Mouse (Mus musculus) midbrain, postnatal 0 days (tissue): ENCODE results near the gene Trio. TPM values are rescaled to one million over a fixed set of nuclear protein-coding genes. Genes with fewer than 3 reads are reported as not detected.

Source experiments
- ATAC-seq: fragments of 200-750 bp; cut with Nextera tagmentation; 2 replicates; pipeline ENCODE4 v1.8.0; 2017; ENCODE audit warnings: moderate number of reproducible peaks, mild to moderate bottlenecking, moderate TSS enrichment, moderate library complexity; ENCODE audit not compliant: low FRiP score
- DNase-seq: peaks from one replicate; pipeline ENCODE4 v3.0.0-alpha.2; 2015; ENCODE audit warnings: low spot score
- H3K27ac ChIP-seq: fragments of 300-500 bp; sonication (generic); 2 replicates; pipeline ENCODE4 v1.5.1; 2014; ENCODE audit warnings: low read depth, mild to moderate bottlenecking, low read length, mixed read lengths
- H3K27me3 ChIP-seq: fragments of 300-500 bp; sonication (generic); 2 replicates; pipeline ENCODE4 v1.6.1; 2014; ENCODE audit warnings: low read length, control low read depth, mixed read lengths; ENCODE audit not compliant: insufficient read depth
- H3K36me3 ChIP-seq: fragments of 300-500 bp; sonication (generic); 2 replicates; pipeline ENCODE4 v1.6.1; 2014; ENCODE audit warnings: low read length, control low read depth, mixed read lengths; ENCODE audit not compliant: insufficient read depth
- H3K4me1 ChIP-seq: fragments of 300-500 bp; sonication (generic); 2 replicates; pipeline ENCODE4 v1.6.1; 2014; ENCODE audit warnings: mild to moderate bottlenecking, control low read depth, antibody characterized with exemption, low read length, mixed read lengths; ENCODE audit not compliant: insufficient read depth
- H3K4me2 ChIP-seq: fragments of 300-500 bp; sonication (generic); 2 replicates; pipeline ENCODE4 v1.6.1; 2014; ENCODE audit warnings: low read depth, mild to moderate bottlenecking, low read length, mixed read lengths; ENCODE audit not compliant: poor library complexity, severe bottlenecking
- H3K4me3 ChIP-seq: fragments of 300-500 bp; sonication (generic); 2 replicates; pipeline ENCODE4 v1.5.1; 2014; ENCODE audit warnings: low read depth, mild to moderate bottlenecking, low read length, moderate library complexity
- H3K9ac ChIP-seq: fragments of 300-500 bp; sonication (generic); replicated peaks from 2 replicates; pipeline ENCODE4 v1.6.1; 2014; ENCODE audit warnings: mild to moderate bottlenecking, low read length, moderate library complexity, mixed read lengths; ENCODE audit not compliant: poor library complexity, severe bottlenecking
- H3K9me3 ChIP-seq: fragments of 300-500 bp; sonication (generic); 2 replicates; pipeline ENCODE4 v1.6.1; 2016; ENCODE audit warnings: low read length, control low read depth
- CTCF ChIP-seq: IDR thresholded peaks from 2 replicates; pipeline ENCODE4 v1.5.1; 2016; ENCODE audit warnings: antibody characterized with exemption, mild to moderate bottlenecking
- WGBS: fragments of 180-500 bp; shearing (Covaris S2); extraction: QIAGEN DNeasy Blood & Tissue Kit; methylation state at CpG from one replicate; pipeline ENCODE4 v1.1.7; 2014; 5-methylcytosine and 5-hydroxymethylcytosine counted together
- polyA plus RNA-seq: library from polyadenylated mRNA; unstranded; fragments of >200 nt; fragmentation: Nextera tagmentation; extraction: Ambion mirVana; gene quantifications from 2 replicates; pipeline ENCODE4 v1.2.1, GENCODE M21; 2015
- total RNA-seq: library from RNA; depleted of rRNA; stranded (reverse); fragments of >200 nt; gene quantifications from 2 replicates; pipeline ENCODE4 v1.2.3, GENCODE M21; 2014

Trio gene
- total and polyA plus RNA-seq, 2 experiments from 2014 or later, result 23.3 to 213 TPM

DNA sequence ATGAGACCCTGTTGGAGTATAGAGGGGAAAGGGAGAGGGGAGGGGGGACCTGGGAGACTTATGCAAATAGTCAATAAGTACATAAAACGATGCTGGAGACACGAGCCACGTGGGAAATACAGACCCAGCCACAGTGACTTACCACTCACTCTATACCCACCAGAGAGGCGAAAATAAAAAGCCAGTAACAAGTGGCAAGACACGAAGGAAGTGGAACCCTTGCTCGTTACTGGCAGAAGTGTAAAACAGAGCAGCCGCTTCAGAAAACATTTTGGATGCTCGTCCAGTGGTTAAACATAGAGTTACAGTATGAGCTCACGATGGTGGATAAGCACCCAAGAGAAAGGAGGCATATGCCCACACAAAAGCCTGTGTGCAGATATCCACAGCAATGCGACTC, 9.0 kb upstream of the Trio start:
- H3K4me3 ChIP-seq, result no peak overlapping the region
- H3K4me2 ChIP-seq, result no peak overlapping the region
- no peak for DNase-seq
- WGBS, result 74% methylated on average over 10 of the region's 10 CpGs
- no peaks in the 10 kb centered on the region for H3K4me1 ChIP-seq
- TF ChIP-seq CTCF, result no peak
- H3K27me3 ChIP-seq, result no peaks in the 10 kb centered on the region
- no peak overlapping the region for H3K9ac ChIP-seq
- H3K9me3 ChIP-seq, result no peaks in the 10 kb centered on the region
- H3K36me3 ChIP-seq, result no peaks in the 10 kb centered on the region
- ATAC-seq, result no peak
- no peak overlapping the region for H3K27ac ChIP-seq

DNA sequence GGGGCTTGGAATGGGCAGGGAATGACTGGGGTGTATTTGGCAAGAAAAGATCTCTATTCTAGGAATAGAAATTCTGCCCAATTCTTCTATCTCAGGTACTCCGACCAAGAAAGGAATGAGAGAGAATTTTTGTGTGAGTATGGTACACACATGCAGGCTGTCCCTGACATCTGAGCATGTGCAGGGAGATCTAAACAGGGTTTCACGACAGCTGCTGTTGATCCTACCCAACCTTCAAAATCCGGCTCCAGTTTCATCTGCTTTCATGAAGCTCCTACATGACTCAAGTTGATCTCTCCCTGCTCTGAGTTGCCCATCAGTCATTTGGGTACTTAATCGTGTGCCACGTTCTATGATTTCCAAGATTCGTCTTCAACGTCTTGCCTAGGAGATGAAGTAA, 3.7 kb upstream of the Trio start:
- H3K4me3 ChIP-seq, result no peak overlapping the region
- no peaks in the 10 kb centered on the region for H3K27me3 ChIP-seq
- no peak overlapping the region for H3K9ac ChIP-seq
- TF ChIP-seq CTCF, result no peak
- WGBS, result 95% methylated on average over 7 of the region's 7 CpGs
- no peaks in the 10 kb centered on the region for H3K36me3 ChIP-seq
- no peak overlapping the region for H3K27ac ChIP-seq
- H3K4me2 ChIP-seq, result no peak overlapping the region
- ATAC-seq, result no peak
- no peak for DNase-seq
- H3K9me3 ChIP-seq, result no peaks in the 10 kb centered on the region
- H3K4me1 ChIP-seq, result no peaks in the 10 kb centered on the region

DNA sequence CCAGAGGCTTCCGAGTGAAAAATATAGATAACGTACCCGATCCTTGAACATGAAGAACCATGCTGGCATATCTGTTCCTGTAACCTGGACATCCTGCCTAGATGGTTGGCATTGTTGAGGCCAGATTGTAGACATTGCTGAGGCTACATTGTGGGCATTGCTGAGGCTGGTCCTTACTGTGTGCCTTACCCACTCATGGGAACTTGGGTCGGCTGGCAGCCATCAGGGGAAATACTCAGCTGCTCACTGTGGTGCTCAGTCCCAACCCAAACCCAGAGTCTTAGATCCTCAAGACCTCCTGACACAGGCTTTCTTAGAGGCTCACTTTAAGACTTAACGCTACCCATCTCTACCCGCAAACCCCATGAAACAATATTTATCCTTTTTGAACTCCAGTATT, 2.9 kb upstream of the Trio start:
- ATAC-seq (no peak), DNase-seq (no peak)
- Histone ChIP-seq H3K9me3 (no peaks in the 10 kb centered on the region), H3K4me1 (no peaks in the 10 kb centered on the region), H3K9ac (no peak overlapping the region), H3K27ac (no peak overlapping the region), H3K4me3 (no peak overlapping the region), H3K4me2 (no peak overlapping the region), H3K36me3 (no peaks in the 10 kb centered on the region), H3K27me3 (no peaks in the 10 kb centered on the region)
- no peak for TF ChIP-seq CTCF
- 95% methylated on average over 6 of the region's 6 CpGs for WGBS

DNA sequence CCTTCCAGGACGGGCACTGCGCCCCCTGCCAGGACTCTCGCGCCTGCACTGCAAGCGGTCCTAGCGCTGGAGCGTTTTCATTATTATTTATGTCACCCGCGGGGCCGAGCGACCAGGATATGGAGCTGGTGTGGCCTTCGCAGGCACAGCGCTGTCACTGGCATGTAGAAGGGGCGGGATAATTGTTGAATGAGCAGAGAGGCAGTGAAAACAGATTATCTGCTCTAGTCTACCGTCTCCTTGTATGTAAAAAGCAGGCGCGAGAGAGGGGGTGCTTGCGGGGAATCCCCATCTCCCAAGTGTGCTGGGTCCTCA, 476 bp upstream of the Trio start:
- Histone ChIP-seq H3K27me3 (no peaks in the 10 kb centered on the region), H3K27ac (peak overlapping the region; percentile 97), H3K4me1 (peaks cover 14% of the 10 kb centered on the region), H3K9me3 (no peaks in the 10 kb centered on the region), H3K36me3 (no peaks in the 10 kb centered on the region), H3K4me3 (peak overlapping the region; percentile 96), H3K9ac (peak overlapping the region; percentile 98), H3K4me2 (peak overlapping the region; percentile 62)
- under 1% methylated on average over 18 of the region's 18 CpGs for WGBS
- ATAC-seq, result no peak
- peak; percentile 86 for TF ChIP-seq CTCF
- no peak for DNase-seq

DNA sequence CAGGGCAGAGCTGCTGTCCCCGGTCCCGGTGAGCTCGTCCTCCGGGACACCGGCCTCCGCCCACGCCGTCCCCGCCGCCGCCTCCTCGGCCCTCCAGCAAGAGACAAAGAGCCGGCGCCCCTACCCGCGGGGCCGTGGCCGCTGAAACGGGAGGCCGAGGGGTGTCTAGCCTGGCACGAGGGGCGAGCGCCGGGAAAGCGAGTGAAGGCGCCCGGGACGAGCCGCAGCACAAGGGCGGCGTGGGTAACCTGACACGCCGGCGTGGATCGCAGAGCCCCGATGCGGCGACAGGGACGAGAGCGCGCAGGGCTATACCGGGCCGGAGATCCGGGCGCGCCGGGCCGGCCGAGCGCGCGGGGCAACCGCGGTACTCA, 696 bp downstream of the Trio start:
- ATAC-seq (peak; percentile 32), DNase-seq (peak; percentile 36)
- Histone ChIP-seq H3K27ac (peak overlapping the region; percentile 97), H3K4me1 (peaks cover 20% of the 10 kb centered on the region), H3K36me3 (no peaks in the 10 kb centered on the region), H3K9me3 (no peaks in the 10 kb centered on the region), H3K27me3 (no peaks in the 10 kb centered on the region), H3K4me3 (peak overlapping the region; percentile 96), H3K4me2 (peak overlapping the region; percentile 62), H3K9ac (peak overlapping the region; percentile 98)
- 2% methylated on average over 39 of the region's 54 CpGs for WGBS
- TF ChIP-seq CTCF, result no peak

DNA sequence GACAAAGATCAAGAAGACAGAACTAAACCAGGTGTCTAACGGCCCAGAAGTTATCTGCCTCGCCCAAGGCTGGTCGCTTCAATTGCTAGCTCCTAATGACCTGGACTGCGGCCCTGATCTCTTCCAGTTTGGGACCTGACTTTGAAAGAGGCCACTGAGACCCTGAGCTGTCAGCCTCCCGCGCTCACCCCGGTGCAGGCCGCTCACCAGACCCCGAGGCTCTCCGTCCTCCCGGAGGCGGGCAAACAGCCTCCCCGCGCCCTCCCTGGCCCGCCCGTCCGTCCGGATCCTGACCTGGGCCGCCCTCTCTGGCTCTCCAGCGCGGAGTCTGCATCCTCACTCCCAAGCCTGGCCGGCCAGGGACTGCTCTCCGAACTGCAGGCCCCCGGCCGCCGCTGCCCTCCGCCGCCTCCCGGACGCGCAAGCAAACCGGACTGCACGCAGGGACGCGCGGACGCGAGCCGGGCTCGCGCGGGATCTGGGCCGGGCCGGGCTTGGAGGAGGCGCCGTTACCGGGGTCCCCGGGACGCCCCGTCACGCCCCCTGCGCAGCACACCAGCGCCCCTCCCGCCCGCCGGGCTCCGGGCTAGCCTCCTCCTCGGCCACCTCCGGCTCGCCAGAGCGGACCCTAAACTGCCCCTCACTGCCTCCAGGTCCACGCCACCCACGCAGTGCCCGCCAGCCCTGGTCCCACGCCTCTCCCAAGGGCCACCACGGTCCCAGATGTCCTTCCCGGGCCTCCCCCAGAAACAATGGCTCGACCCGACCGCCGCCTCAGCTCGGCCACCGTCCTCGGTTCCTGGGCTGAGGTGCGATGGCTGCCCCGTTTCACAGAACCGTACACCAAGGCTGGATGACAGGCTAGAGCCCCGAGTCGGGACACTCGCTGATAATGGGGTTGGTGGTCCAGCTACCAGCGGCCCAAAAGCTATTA, 1.4 kb downstream of the Trio start:
- DNase-seq (peak; percentile 68), ATAC-seq (peak; percentile 47)
- Histone ChIP-seq H3K9ac (peak overlapping the region; percentile 98), H3K4me3 (peak overlapping the region; percentile 96), H3K9me3 (no peaks in the 10 kb centered on the region), H3K27ac (peak overlapping the region; percentile 97), H3K4me2 (peak overlapping the region; percentile 62), H3K27me3 (no peaks in the 10 kb centered on the region), H3K36me3 (no peaks in the 10 kb centered on the region), H3K4me1 (peaks cover 20% of the 10 kb centered on the region)
- WGBS, result 1% methylated on average over 44 of the region's 81 CpGs
- no peak for TF ChIP-seq CTCF
